Mouse (Mus musculus) lung, postnatal 0 days (tissue): ENCODE measurements at regions not wholly inside any gene's neighbourhood (a gene's known extent, or its start where the extent isn't known, plus 50 kb on each side); places are given as distances from the start of the nearest gene placed in this dataset.

Source experiments
- ATAC-seq: fragments of 200-750 bp; cut with Nextera tagmentation; 2 replicates; pipeline ENCODE4 v1.8.0; 2017; ENCODE audit warnings: moderate library complexity
- DNase-seq: peaks from one replicate; pipeline ENCODE4 v3.0.0-alpha.2; 2016; ENCODE audit warnings: low spot score
- H3K27ac ChIP-seq: fragments of 300-500 bp; sonication (generic); 2 replicates; pipeline ENCODE4 v1.5.1; 2014; ENCODE audit warnings: antibody characterized with exemption, mild to moderate bottlenecking, low read length, mixed read lengths
- H3K27me3 ChIP-seq: fragments of 300-500 bp; sonication (generic); replicated peaks from 2 replicates; pipeline ENCODE4 v1.6.1; 2014; ENCODE audit warnings: low read length, mixed read lengths; ENCODE audit not compliant: insufficient read depth
- H3K36me3 ChIP-seq: fragments of 300-500 bp; sonication (generic); 2 replicates; pipeline ENCODE4 v1.6.1; 2014; ENCODE audit warnings: low read length, mixed read lengths; ENCODE audit not compliant: insufficient read depth
- H3K4me1 ChIP-seq: fragments of 300-500 bp; sonication (generic); 2 replicates; pipeline ENCODE4 v1.6.1; 2014; ENCODE audit warnings: antibody characterized with exemption, low read depth, low read length, mixed read lengths; ENCODE audit not compliant: insufficient read depth
- H3K4me2 ChIP-seq: fragments of 300-500 bp; sonication (generic); replicated peaks from 2 replicates; pipeline ENCODE4 v1.6.1; 2014; ENCODE audit warnings: low read depth, mild to moderate bottlenecking, low read length, moderate library complexity, mixed read lengths
- H3K4me3 ChIP-seq: fragments of 300-500 bp; sonication (generic); 2 replicates; pipeline ENCODE4 v1.5.1; 2014; ENCODE audit warnings: low read depth, low read length
- H3K9ac ChIP-seq: fragments of 300-500 bp; sonication (generic); replicated peaks from 2 replicates; pipeline ENCODE4 v1.6.1; 2014; ENCODE audit warnings: low read depth, mild to moderate bottlenecking
- H3K9me3 ChIP-seq: fragments of 300-500 bp; sonication (generic); 2 replicates; pipeline ENCODE4 v1.6.1; 2016; ENCODE audit warnings: low read length, mixed read lengths
- CTCF ChIP-seq: IDR thresholded peaks from 2 replicates; pipeline ENCODE4 v1.5.1; 2016; ENCODE audit warnings: antibody characterized with exemption, mild to moderate bottlenecking
- EP300 ChIP-seq: IDR thresholded peaks from 2 replicates; pipeline ENCODE4 v1.6.1; 2016; ENCODE audit warnings: antibody characterized with exemption, mild to moderate bottlenecking, control low read depth
- WGBS: fragments of 180-500 bp; shearing (Covaris S2); extraction: QIAGEN DNeasy Blood & Tissue Kit; methylation state at CpG from one replicate; pipeline ENCODE4 v1.1.7; 2014; 5-methylcytosine and 5-hydroxymethylcytosine counted together

DNA sequence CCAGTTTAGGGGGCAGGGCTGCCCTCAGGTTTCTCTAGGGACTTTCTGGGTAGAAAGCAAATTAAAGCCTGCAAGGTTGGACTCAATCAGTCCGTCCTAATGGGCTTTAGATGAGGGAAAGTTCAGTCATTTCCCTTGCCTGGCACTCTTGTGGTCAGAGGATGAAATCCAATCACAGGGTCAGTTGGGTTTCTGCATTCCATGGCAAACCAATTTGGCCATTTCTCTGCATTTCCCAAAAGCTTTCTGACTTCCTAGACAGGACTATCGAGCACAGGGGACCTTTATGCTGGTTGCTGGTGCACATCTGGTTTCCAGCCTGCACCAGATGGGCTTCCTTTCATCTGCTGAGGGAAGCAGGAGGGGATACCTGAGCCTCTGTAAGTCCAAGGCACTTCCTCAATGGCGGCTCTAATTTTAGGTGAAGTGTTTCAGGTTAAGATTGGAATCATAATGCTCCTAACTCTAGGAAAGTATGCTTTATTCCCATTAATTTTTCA lies 102.6 kb downstream of the Cyp26a1 start:
- Histone ChIP-seq H3K4me3 (no peak overlapping the region), H3K4me1 (no peaks in the 10 kb centered on the region), H3K4me2 (no peak overlapping the region), H3K9me3 (no peaks in the 10 kb centered on the region), H3K27me3 (no peaks in the 10 kb centered on the region), H3K27ac (no peak overlapping the region), H3K36me3 (no peaks in the 10 kb centered on the region), H3K9ac (no peak overlapping the region)
- DNase-seq (no peak), ATAC-seq (no peak)
- no peak for TF ChIP-seq CTCF
- no peak for TF ChIP-seq EP300
- 64% methylated on average over 3 of the region's 3 CpGs for WGBS

GRCm38 (mm10) chr19:37809666-37810065 lies 112.1 kb downstream of the Cyp26a1 start:
- Histone ChIP-seq H3K27me3 (no peaks in the 10 kb centered on the region), H3K4me3 (no peak overlapping the region), H3K4me1 (peaks cover 6% of the 10 kb centered on the region; the same call in 1 of the 2 replicates), H3K9ac (no peak overlapping the region), H3K27ac (no peak overlapping the region), H3K4me2 (no peak overlapping the region), H3K9me3 (no peaks in the 10 kb centered on the region), H3K36me3 (no peaks in the 10 kb centered on the region)
- ATAC-seq (no peak), DNase-seq (no peak)
- TF ChIP-seq EP300, result no peak
- TF ChIP-seq CTCF, result no peak
- 72% methylated on average over 11 of the region's 11 CpGs for whole genome bisulfite sequencing

DNA sequence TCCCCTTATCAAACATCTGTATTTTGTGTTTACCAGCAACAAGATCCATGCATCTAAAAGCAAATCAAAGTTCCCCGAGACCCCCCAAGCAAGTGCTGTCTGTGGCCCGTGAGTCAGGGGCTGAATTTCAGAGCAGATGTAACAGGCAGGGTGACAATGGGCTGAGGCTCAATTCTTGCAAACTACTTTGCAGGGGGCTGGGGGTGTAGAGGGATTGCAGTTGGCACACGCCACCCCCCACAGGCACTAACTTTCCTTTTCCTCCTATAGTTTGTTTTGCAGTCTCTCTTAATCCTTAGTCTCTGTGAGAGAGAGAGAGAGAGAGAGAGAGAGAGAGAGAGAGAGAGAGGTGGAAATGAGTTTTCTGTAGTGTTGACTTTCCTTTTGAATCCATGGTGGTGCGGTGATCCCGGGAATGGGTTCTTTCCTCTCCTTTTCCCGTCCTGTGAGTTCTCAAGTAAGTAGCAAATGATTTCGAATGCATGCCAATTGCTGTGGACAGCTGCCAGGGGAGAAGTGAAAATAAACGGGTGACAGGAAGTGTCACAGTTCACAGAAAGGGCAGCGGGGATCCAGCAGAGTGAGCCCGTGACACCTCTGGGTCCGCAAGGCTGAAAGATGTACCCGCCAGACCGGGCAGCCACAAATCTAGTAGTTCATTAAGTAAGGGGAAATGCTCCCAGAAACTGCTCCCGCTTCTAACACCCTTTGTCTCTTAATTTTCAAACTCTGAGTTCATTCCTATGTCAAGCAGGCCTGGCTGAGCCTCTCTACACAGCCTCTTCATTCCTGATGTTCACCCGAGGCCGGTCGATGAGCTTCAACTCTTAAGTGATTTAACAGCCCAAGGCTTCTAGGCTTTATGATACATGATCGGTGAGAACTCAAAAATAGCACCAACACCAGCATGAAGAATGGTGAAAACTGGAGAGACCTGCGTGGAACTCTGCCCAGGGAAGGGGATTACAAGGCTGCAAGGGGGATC lies 116.8 kb downstream of the Cyp26a1 start:
- H3K9ac ChIP-seq, result no peak overlapping the region
- H3K4me2 ChIP-seq, result peak overlapping the region; percentile 48
- DNase-seq, result peak; percentile 25

GRCm38 (mm10) chr19:37815627-37816026 lies 118.0 kb downstream of the Cyp26a1 start:
- no peaks in the 10 kb centered on the region for H3K9me3 ChIP-seq
- peaks cover 6% of the 10 kb centered on the region; the same call in 1 of the 2 replicates for H3K4me1 ChIP-seq
- H3K36me3 ChIP-seq, result no peaks in the 10 kb centered on the region
- no peak for DNase-seq
- WGBS, result 100% methylated on average over 2 of the region's 2 CpGs
- H3K27ac ChIP-seq, result no peak overlapping the region
- no peak overlapping the region for H3K4me3 ChIP-seq
- no peak overlapping the region for H3K4me2 ChIP-seq
- no peak overlapping the region for H3K9ac ChIP-seq
- no peaks in the 10 kb centered on the region for H3K27me3 ChIP-seq
- TF ChIP-seq EP300 (no peak), CTCF (no peak)
- no peak for ATAC-seq

More for the DNA sequence above, 116.8 kb downstream of the Cyp26a1 start:
- H3K36me3 ChIP-seq, result no peaks in the 10 kb centered on the region
- ATAC-seq, result no peak
- no peaks in the 10 kb centered on the region for H3K27me3 ChIP-seq
- 8% methylated on average over 19 of the region's 19 CpGs for WGBS
- peaks cover 6% of the 10 kb centered on the region; the same call in 1 of the 2 replicates for H3K4me1 ChIP-seq
- no peak overlapping the region; the same call in 1 of the 2 replicates for H3K4me3 ChIP-seq
- TF ChIP-seq EP300, result no peak
- no peak for TF ChIP-seq CTCF
- no peak overlapping the region for H3K27ac ChIP-seq
- H3K9me3 ChIP-seq, result no peaks in the 10 kb centered on the region

- H3K27me3 ChIP-seq, result no peaks in the 10 kb centered on the region
- no peak overlapping the region for H3K4me2 ChIP-seq
- no peak overlapping the region for H3K27ac ChIP-seq
- 51% methylated on average over 3 of the region's 3 CpGs for WGBS
- ATAC-seq (no peak), DNase-seq (no peak)
- no peaks in the 10 kb centered on the region for H3K36me3 ChIP-seq
- H3K4me3 ChIP-seq, result no peak overlapping the region
- H3K4me1 ChIP-seq, result no peaks in the 10 kb centered on the region
- TF ChIP-seq EP300, result no peak
- TF ChIP-seq CTCF, result no peak
- no peaks in the 10 kb centered on the region for H3K9me3 ChIP-seq
- no peak overlapping the region for H3K9ac ChIP-seq
Measured at GRCm38 (mm10) chr19:37821243-37821642, 123.6 kb downstream of the Cyp26a1 start.

DNA sequence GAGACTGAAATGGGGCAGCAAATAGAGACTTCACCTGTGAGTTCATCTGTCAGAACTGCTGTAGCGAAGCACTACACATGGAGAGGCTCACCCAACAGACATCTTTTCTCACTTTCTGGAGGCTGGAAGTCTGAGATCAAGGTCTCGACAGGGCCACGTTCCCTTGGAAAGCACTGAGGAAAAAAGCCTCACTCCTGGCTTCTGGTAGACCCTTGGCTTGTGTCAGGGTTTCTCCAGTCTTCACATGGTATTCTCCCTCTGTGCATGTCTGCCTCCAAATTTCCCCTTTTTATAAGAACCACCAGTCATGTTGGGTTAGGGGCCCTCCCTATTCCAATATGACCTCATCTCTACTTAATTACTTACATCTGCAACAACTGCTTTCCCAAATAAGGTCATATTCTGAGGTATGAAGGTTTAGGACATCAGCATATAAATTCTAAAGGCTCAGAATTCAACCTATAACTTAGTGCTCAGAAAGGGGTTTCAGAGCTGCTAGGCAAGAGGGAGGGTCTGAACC lies 124.1 kb downstream of the Cyp26a1 start:
- no peak for TF ChIP-seq CTCF
- TF ChIP-seq EP300, result no peak
- 82% methylated on average over 3 of the region's 3 CpGs for WGBS
- H3K9me3 ChIP-seq, result no peaks in the 10 kb centered on the region
- H3K9ac ChIP-seq, result no peak overlapping the region
- ATAC-seq, result no peak
- no peaks in the 10 kb centered on the region for H3K27me3 ChIP-seq
- no peak for DNase-seq
- no peaks in the 10 kb centered on the region for H3K36me3 ChIP-seq
- no peaks in the 10 kb centered on the region for H3K4me1 ChIP-seq
- H3K4me3 ChIP-seq, result no peak overlapping the region
- no peak overlapping the region for H3K4me2 ChIP-seq
- H3K27ac ChIP-seq, result no peak overlapping the region
